Mouse (Mus musculus): ENCODE results near the gene Unc93a2. TPM values are rescaled to one million over a fixed set of nuclear protein-coding genes. Genes with fewer than 3 reads are reported as not detected.

Gene Unc93a2
- polyA plus RNA-seq, 1 experiment from 2014 or later = not detected

Other genes with a start within 250 kb of the Unc93a2 start
- 23.0 and 25.0 TPM in 2 replicates for gene Rps6ka2, start 215.3 kb downstream of the Unc93a2 start, polyA plus RNA-seq (2015; fragmentation: Nextera tagmentation; extraction: Ambion mirVana)
- not detected in 2 replicates for gene Tcp10a, start 60.8 kb downstream of the Unc93a2 start, polyA plus RNA-seq (2015; fragmentation: Nextera tagmentation; extraction: Ambion mirVana)
- gene Ttll2, start 32.8 kb downstream of the Unc93a2 start, polyA plus RNA-seq (2015; fragmentation: Nextera tagmentation; extraction: Ambion mirVana) = not detected in 2 replicates
- not detected in 2 replicates for gene Gm49630, start 13.5 kb downstream of the Unc93a2 start, polyA plus RNA-seq (2015; fragmentation: Nextera tagmentation; extraction: Ambion mirVana)

Data from forebrain, embryonic 15.5 days (tissue).